Mouse (Mus musculus) midbrain, postnatal 0 days (tissue): ENCODE measurements at regions not wholly inside any gene's neighbourhood (a gene's known extent, or its start where the extent isn't known, plus 50 kb on each side); places are given as distances from the start of the nearest gene placed in this dataset.

Experiments used
- ATAC-seq: fragments of 200-750 bp; cut with Nextera tagmentation; 2 replicates; pipeline ENCODE4 v1.8.0; 2017; ENCODE audit warnings: moderate number of reproducible peaks, mild to moderate bottlenecking, moderate TSS enrichment, moderate library complexity; ENCODE audit not compliant: low FRiP score
- DNase-seq: peaks from one replicate; pipeline ENCODE4 v3.0.0-alpha.2; 2015; ENCODE audit warnings: low spot score
- H3K27ac ChIP-seq: fragments of 300-500 bp; sonication (generic); 2 replicates; pipeline ENCODE4 v1.5.1; 2014; ENCODE audit warnings: low read depth, mild to moderate bottlenecking, low read length, mixed read lengths
- H3K27me3 ChIP-seq: fragments of 300-500 bp; sonication (generic); 2 replicates; pipeline ENCODE4 v1.6.1; 2014; ENCODE audit warnings: low read length, control low read depth, mixed read lengths; ENCODE audit not compliant: insufficient read depth
- H3K36me3 ChIP-seq: fragments of 300-500 bp; sonication (generic); 2 replicates; pipeline ENCODE4 v1.6.1; 2014; ENCODE audit warnings: low read length, control low read depth, mixed read lengths; ENCODE audit not compliant: insufficient read depth
- H3K4me1 ChIP-seq: fragments of 300-500 bp; sonication (generic); 2 replicates; pipeline ENCODE4 v1.6.1; 2014; ENCODE audit warnings: mild to moderate bottlenecking, control low read depth, antibody characterized with exemption, low read length, mixed read lengths; ENCODE audit not compliant: insufficient read depth
- H3K4me2 ChIP-seq: fragments of 300-500 bp; sonication (generic); 2 replicates; pipeline ENCODE4 v1.6.1; 2014; ENCODE audit warnings: low read depth, mild to moderate bottlenecking, low read length, mixed read lengths; ENCODE audit not compliant: poor library complexity, severe bottlenecking
- H3K4me3 ChIP-seq: fragments of 300-500 bp; sonication (generic); 2 replicates; pipeline ENCODE4 v1.5.1; 2014; ENCODE audit warnings: low read depth, mild to moderate bottlenecking, low read length, moderate library complexity
- H3K9ac ChIP-seq: fragments of 300-500 bp; sonication (generic); replicated peaks from 2 replicates; pipeline ENCODE4 v1.6.1; 2014; ENCODE audit warnings: mild to moderate bottlenecking, low read length, moderate library complexity, mixed read lengths; ENCODE audit not compliant: poor library complexity, severe bottlenecking
- H3K9me3 ChIP-seq: fragments of 300-500 bp; sonication (generic); 2 replicates; pipeline ENCODE4 v1.6.1; 2016; ENCODE audit warnings: low read length, control low read depth
- CTCF ChIP-seq: IDR thresholded peaks from 2 replicates; pipeline ENCODE4 v1.5.1; 2016; ENCODE audit warnings: antibody characterized with exemption, mild to moderate bottlenecking
- WGBS: fragments of 180-500 bp; shearing (Covaris S2); extraction: QIAGEN DNeasy Blood & Tissue Kit; methylation state at CpG from one replicate; pipeline ENCODE4 v1.1.7; 2014; 5-methylcytosine and 5-hydroxymethylcytosine counted together

GRCm38 (mm10) chr3:147230594-147230993 lies 378.4 kb downstream of the Ttll7 start:
- TF ChIP-seq CTCF, result no peak
- no peak for ATAC-seq
- Histone ChIP-seq H3K4me3 (no peak overlapping the region), H3K27me3 (no peaks in the 10 kb centered on the region), H3K9me3 (no peaks in the 10 kb centered on the region), H3K27ac (no peak overlapping the region), H3K4me2 (no peak overlapping the region), H3K36me3 (no peaks in the 10 kb centered on the region), H3K9ac (no peak overlapping the region), H3K4me1 (no peaks in the 10 kb centered on the region)
- DNase-seq, result no peak
- 80% methylated on average over 7 of the region's 7 CpGs for WGBS

DNA sequence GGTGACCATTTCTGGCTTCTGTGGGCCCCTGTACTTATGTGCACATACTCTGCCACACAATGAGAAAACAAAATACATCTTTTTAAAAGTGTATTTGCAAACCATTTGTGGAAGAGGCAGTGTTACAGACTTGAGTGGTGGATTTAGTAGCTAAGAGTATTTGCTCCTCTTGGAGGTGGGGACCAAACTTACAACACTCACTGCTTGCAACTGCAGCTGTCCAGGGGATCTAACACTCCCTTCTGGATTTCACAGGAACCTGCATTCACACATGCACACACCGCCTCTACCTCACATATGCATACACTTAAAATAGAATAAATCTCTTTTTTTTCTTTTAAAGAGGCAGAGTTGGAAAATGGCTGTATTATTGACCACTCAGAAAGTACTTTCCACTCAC lies 386.2 kb downstream of the Ttll7 start:
- no peak overlapping the region for H3K27ac ChIP-seq
- H3K9me3 ChIP-seq, result no peaks in the 10 kb centered on the region
- DNase-seq, result no peak
- H3K9ac ChIP-seq, result no peak overlapping the region
- H3K36me3 ChIP-seq, result no peaks in the 10 kb centered on the region
- H3K4me1 ChIP-seq, result no peaks in the 10 kb centered on the region
- H3K4me2 ChIP-seq, result no peak overlapping the region
- H3K27me3 ChIP-seq, result no peaks in the 10 kb centered on the region
- no peak for ATAC-seq
- H3K4me3 ChIP-seq, result no peak overlapping the region
- no peak for TF ChIP-seq CTCF
- 98% methylated on average over 1 of the region's 1 CpGs for WGBS

DNA sequence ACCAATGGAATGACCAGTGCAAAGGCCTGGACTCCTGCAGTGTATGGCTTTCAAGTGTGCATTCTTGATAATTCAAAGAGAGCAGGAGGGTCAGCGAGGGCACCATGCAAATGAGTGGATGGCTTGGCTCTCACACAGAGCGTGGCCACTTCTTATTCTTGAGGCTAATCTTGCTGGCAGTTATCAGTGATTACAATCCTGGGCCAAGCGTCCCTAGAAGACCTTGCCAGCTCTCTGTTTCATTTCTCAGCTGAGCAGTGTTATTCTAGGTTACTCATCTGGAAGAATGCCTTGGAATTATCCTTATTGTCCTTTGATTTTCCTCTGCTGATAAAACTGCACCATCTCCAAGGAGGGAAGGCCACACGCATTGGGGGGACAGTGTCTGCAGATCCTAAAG lies 388.5 kb downstream of the Ttll7 start:
- H3K36me3 ChIP-seq, result no peaks in the 10 kb centered on the region
- no peak overlapping the region for H3K4me3 ChIP-seq
- no peak overlapping the region for H3K4me2 ChIP-seq
- TF ChIP-seq CTCF, result no peak
- H3K27me3 ChIP-seq, result no peaks in the 10 kb centered on the region
- no peak overlapping the region for H3K27ac ChIP-seq
- no peaks in the 10 kb centered on the region for H3K9me3 ChIP-seq
- no peaks in the 10 kb centered on the region for H3K4me1 ChIP-seq
- ATAC-seq, result no peak
- WGBS, result 31% methylated on average over 4 of the region's 4 CpGs
- peak; percentile 17 for DNase-seq
- no peak overlapping the region for H3K9ac ChIP-seq

DNA sequence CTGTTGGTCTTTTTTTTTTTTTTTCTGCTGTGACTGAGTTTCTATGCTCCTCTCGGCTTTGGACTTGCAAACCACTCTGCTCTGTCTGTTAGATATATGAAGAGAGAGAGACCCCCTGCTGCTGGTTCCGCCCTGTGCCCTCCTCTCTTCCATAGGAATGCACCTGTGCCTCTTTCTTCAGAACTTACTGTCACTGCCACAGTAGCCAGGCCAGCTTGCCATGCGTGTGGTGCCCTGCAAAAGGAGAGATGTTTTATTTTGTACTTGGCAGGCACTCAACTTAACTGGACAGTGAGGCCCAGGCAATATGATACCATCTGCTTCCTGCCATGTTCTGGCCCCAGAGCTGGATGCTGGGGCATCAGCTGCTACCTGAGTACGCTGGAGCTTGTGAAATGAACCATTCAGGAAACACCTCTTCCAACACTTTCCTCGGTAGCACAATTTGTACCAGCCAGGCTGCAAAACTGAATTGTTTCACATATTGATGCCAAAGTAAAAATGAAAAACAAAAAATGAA lies 392.8 kb downstream of the Ttll7 start:
- H3K27ac ChIP-seq, result no peak overlapping the region
- DNase-seq (peak; percentile 31), ATAC-seq (no peak)
- no peaks in the 10 kb centered on the region for H3K36me3 ChIP-seq
- H3K27me3 ChIP-seq, result no peaks in the 10 kb centered on the region
- no peak overlapping the region for H3K4me3 ChIP-seq
- TF ChIP-seq CTCF, result no peak
- WGBS, result 79% methylated on average over 5 of the region's 5 CpGs
- H3K4me1 ChIP-seq, result no peaks in the 10 kb centered on the region
- no peak overlapping the region for H3K9ac ChIP-seq
- H3K4me2 ChIP-seq, result no peak overlapping the region
- H3K9me3 ChIP-seq, result no peaks in the 10 kb centered on the region

DNA sequence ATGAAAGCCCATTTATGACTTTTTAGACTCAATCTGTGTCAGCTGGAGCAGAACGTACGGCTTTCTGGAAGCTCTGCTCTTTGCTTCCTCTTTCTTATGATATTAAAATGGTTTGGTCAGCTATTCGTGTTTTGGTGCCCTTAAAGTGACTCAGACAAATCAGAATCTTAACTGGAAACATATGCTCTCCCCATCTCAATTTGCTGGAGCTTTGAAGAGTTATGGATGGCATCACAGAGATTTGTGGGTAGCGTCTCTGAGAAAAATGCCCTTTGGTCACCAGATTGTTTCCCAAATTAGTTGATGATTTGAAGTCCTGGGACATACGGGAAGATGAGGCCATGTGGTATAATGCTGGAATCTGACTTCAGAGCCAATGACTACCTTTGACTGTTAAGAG lies 394.0 kb downstream of the Ttll7 start:
- ATAC-seq, result no peak
- Histone ChIP-seq H3K9me3 (no peaks in the 10 kb centered on the region), H3K4me1 (no peaks in the 10 kb centered on the region), H3K36me3 (no peaks in the 10 kb centered on the region), H3K27ac (no peak overlapping the region), H3K27me3 (no peaks in the 10 kb centered on the region), H3K4me2 (no peak overlapping the region), H3K9ac (no peak overlapping the region), H3K4me3 (no peak overlapping the region)
- WGBS, result 88% methylated on average over 5 of the region's 5 CpGs
- no peak for TF ChIP-seq CTCF
- DNase-seq, result no peak

DNA sequence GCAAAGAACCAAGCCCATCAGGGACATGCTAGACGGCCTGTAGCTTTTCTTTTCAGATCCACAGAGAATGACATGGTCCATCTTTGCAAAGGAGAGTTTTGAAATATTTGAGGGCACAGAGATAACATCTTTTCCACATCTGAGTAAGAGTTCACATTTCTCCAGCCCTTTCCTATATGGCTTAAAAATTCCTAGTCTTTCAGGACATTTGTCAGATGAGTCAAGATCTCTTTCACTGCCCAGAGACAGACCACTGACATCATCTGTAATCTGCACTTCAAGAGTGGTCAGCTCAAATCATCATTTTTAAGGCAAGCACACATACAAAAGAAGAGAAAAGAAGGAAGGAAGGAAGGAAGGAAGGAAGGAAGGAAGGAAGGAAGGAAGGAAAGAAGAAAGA lies 397.3 kb downstream of the Ttll7 start:
- no peaks in the 10 kb centered on the region for H3K27me3 ChIP-seq

More for the DNA sequence above, 397.3 kb downstream of the Ttll7 start:
- no peak overlapping the region for H3K27ac ChIP-seq
- H3K4me1 ChIP-seq, result no peaks in the 10 kb centered on the region
- no peaks in the 10 kb centered on the region for H3K36me3 ChIP-seq
- no peak for ATAC-seq
- TF ChIP-seq CTCF, result no peak
- H3K4me3 ChIP-seq, result no peak overlapping the region
- H3K9ac ChIP-seq, result no peak overlapping the region
- WGBS, result 91% methylated on average over 1 of the region's 1 CpGs
- no peaks in the 10 kb centered on the region for H3K9me3 ChIP-seq
- no peak overlapping the region for H3K4me2 ChIP-seq
- DNase-seq, result no peak
